Mouse (Mus musculus) ES-Bruce4 (cell line): ENCODE data around the gene Sf3b3.

Source experiments
- CTCF ChIP-seq: IDR thresholded peaks from one replicate; pipeline ENCODE4 v1.8.1; 2011; ENCODE audit warnings: low read depth, low read length
- EP300 ChIP-seq: IDR thresholded peaks from 2 replicates; pipeline ENCODE4 v1.6.1; 2011; ENCODE audit warnings: low read depth, low read length; ENCODE audit not compliant: insufficient read depth
- POLR2A ChIP-seq: IDR thresholded peaks from one replicate; pipeline ENCODE4 v1.8.1; 2011; ENCODE audit warnings: low read length; ENCODE audit not compliant: insufficient read depth

GRCm38 (mm10) chr8:110785366-110785765 is 61.2 kb downstream of the Sf3b3 start:
- TF ChIP-seq POLR2A: no peak
- TF ChIP-seq CTCF: no peak
- no peak for TF ChIP-seq EP300
